Mouse (Mus musculus): ENCODE data around the gene Nrxn3.

DNA sequence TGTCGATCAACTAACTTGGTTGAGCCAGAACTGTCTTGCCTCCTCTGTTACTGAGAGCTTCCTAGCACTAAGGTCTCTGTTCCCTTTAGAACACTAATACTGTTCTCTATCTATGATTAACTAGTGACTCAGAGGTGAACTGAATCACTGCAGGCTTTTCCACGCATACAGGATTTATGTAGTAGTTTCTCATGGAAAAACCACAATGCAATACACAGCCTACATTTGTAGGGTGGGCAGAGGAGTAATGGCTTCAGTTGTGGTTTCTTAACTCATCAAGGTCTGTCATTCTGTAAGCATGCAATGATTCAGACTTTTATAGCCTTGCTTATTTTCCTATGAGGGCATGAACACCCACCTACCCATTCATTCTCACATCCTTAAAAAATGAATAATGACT is 1443.4 kb downstream of the Nrxn3 start:
- no peak for TF ChIP-seq POLR2A (IDR thresholded peaks at IDR 0.05; ENCODE audit: low read depth, low read length)
- TF ChIP-seq CTCF (IDR thresholded peaks at IDR 0.05; ENCODE audit: borderline replicate concordance, insufficient read depth, low read length), result no peak
